Mouse (Mus musculus) bone marrow macrophage, adult 2 months (primary cell): ENCODE data around the gene Gm11733. TPM values are rescaled to one million over a fixed set of nuclear protein-coding genes. Genes with fewer than 3 reads are reported as not detected.

ENCODE experiments used
- H3K27ac ChIP-seq: 2 replicates; pipeline ENCODE4 v1.5.1; 2012; ENCODE audit warnings: low read depth, low read length; ENCODE audit not compliant: insufficient read depth
- H3K4me1 ChIP-seq: 2 replicates; pipeline ENCODE4 v1.6.1; 2012; ENCODE audit warnings: low read length; ENCODE audit not compliant: control insufficient read depth, insufficient read depth
- H3K4me3 ChIP-seq: 2 replicates; pipeline ENCODE4 v1.5.1; 2012; ENCODE audit warnings: mild to moderate bottlenecking, low read length, moderate library complexity; ENCODE audit not compliant: insufficient read depth
- CTCF ChIP-seq: IDR thresholded peaks from 2 replicates; pipeline ENCODE4 v1.5.1; 2012; ENCODE audit warnings: low read depth, mild to moderate bottlenecking, low read length, moderate library complexity
- POLR2A ChIP-seq: IDR thresholded peaks from 2 replicates; pipeline ENCODE4 v1.6.1; 2012; ENCODE audit warnings: mild to moderate bottlenecking, low read depth, low read length, borderline replicate concordance
- polyA plus RNA-seq: library from polyadenylated mRNA; stranded (reverse); fragments of >200 nt; gene quantifications from 2 replicates; pipeline ENCODE4 v1.2.4, GENCODE M21; 2012; ENCODE audit not compliant: missing spikeins, insufficient read depth, insufficient read length

Gene Gm11733
- polyA plus RNA-seq, 1 experiment = not detected

GRCm38 (mm10) chr11:117497256-117498136, 13.3 kb downstream of the Gm11733 start:
- no peak overlapping the region for H3K4me3 ChIP-seq
- no peak overlapping the region for H3K27ac ChIP-seq
- TF ChIP-seq CTCF (no peak), POLR2A (no peak)
- H3K4me1 ChIP-seq = no peaks in the 10 kb centered on the region

GRCm38 (mm10) chr11:117498137-117498511, 14.0 kb downstream of the Gm11733 start:
- TF ChIP-seq POLR2A (no peak), CTCF (no peak)
- Histone ChIP-seq H3K4me3 (no peak overlapping the region), H3K27ac (no peak overlapping the region), H3K4me1 (no peaks in the 10 kb centered on the region)

- TF ChIP-seq CTCF (no peak), POLR2A (no peak)
- no peaks in the 10 kb centered on the region for H3K4me1 ChIP-seq
- H3K27ac ChIP-seq = no peak overlapping the region
- no peak overlapping the region for H3K4me3 ChIP-seq
These were observed 24.8 kb downstream of the Gm11733 start for GRCm38 (mm10) chr11:117508972-117509371.

- H3K4me1 ChIP-seq = no peaks in the 10 kb centered on the region
- H3K27ac ChIP-seq = no peak overlapping the region
- TF ChIP-seq CTCF (no peak), POLR2A (no peak)
- no peak overlapping the region for H3K4me3 ChIP-seq
These were observed 31.7 kb downstream of the Gm11733 start for GRCm38 (mm10) chr11:117515718-117516421.

- Histone ChIP-seq H3K27ac (no peak overlapping the region), H3K4me3 (no peak overlapping the region), H3K4me1 (no peaks in the 10 kb centered on the region)
- no peak for TF ChIP-seq POLR2A
- TF ChIP-seq CTCF = no peak
These were observed 32.2 kb downstream of the Gm11733 start for GRCm38 (mm10) chr11:117516422-117516796.

GRCm38 (mm10) chr11:117521906-117522780, 38.0 kb downstream of the Gm11733 start:
- no peak for TF ChIP-seq CTCF
- TF ChIP-seq POLR2A = no peak
- no peak overlapping the region for H3K27ac ChIP-seq
- no peak overlapping the region for H3K4me3 ChIP-seq
- no peaks in the 10 kb centered on the region for H3K4me1 ChIP-seq

- H3K4me1 ChIP-seq = no peaks in the 10 kb centered on the region
- H3K27ac ChIP-seq = no peak overlapping the region
- H3K4me3 ChIP-seq = no peak overlapping the region
- TF ChIP-seq CTCF (no peak), POLR2A (no peak)
These were observed 38.8 kb downstream of the Gm11733 start for GRCm38 (mm10) chr11:117522879-117523519.

- H3K27ac ChIP-seq = no peak overlapping the region
- TF ChIP-seq POLR2A (no peak), CTCF (no peak)
- no peaks in the 10 kb centered on the region for H3K4me1 ChIP-seq
- H3K4me3 ChIP-seq = no peak overlapping the region
These were observed 41.6 kb downstream of the Gm11733 start for GRCm38 (mm10) chr11:117525606-117526349.
